Mouse (Mus musculus) adipose tissue, adult 10 weeks (tissue): ENCODE data around the gene Shd. TPM values are rescaled to one million over a fixed set of nuclear protein-coding genes. Genes with fewer than 3 reads are reported as not detected.

Source experiments
- polyA plus RNA-seq: library from polyadenylated mRNA; stranded (reverse); fragments of 350-450 nt; fragmentation: Illumina TruSeq; extraction: RNeasy Lipid Tissue Mini Kit (QIAGEN cat#74804); gene quantifications from one replicate; pipeline ENCODE4 v1.2.3, GENCODE M21; 2014; ENCODE audit warnings: low read depth, low replicate concordance

Shd gene
- 2.6 TPM for polyA plus RNA-seq

GRCm38 (mm10) chr17:55969966-55970891 is at the start of gene Shd:
TSS of gene Shd (plus strand) at chr17:55970467.

DNA sequence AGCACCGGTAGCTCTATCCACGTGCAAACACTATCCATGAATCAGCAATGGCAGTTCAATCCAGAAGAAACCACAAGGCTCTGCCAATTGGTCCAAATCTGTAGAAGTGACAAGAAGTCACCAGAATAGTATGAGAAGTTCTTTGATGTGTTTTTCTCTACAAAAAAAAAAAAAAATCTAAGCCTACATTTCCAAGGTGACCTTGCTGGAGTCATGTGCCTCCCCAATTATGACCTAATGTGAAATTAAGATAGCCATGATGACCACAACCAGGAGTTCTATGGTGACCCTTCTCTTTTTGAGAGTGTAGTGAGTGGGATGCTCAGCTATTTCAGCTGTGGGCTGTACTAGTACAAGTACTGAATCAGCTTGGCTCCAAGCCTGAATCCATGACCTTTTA is 20.9 kb upstream of the Shd start, which contains the start of gene Zfp119b:
Gene Zfp119b (minus strand): TSS at position 101 of the 400 bp plus-strand sequence.

GRCm38 (mm10) chr17:55952447-55953027 is 17.7 kb upstream of the Shd start, which contains the start of gene Ebi3:
TSS of gene Ebi3 (plus strand) at chr17:55952640.

DNA sequence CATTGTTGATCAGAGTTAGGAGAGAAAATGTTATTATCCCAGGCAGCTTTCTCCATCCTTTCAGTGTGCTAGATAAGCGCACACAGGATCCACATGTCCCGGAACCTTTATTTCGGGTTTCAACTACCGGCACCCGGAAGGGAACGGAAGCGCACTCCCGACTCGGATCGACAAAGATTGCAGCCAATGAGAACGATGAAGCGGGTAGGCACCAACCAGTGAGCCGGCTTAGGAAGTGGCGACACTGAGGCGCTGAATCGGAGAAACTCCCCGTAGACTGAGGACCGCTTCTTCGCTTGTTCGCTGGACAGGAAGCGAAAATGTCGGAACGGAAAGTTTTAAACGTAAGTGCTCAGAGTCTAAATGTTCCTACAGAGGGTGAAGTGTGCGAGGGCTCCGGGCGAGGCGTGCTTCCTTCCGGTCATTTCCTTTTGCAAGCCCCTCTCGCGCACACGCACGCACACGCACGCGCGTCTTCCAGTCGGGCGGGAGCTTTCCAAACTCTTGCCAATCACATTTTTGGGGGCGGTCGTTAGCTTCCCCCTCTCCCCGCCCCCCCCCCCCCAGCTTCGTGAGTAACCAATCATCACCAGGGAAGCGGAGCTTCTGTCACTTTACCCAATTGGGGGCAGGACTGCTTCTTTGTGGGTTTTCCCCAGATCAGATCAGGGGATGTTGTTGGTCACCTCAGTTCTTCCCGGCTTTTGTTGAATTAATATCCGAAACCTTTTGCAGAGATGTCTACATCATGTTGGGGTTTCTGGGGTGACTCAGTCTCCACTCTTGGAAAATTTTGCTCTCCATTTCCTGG is 11.1 kb upstream of the Shd start, which contains the start of gene Yju2:
Gene Yju2 (plus strand): TSS at position 182 of the 811 bp plus-strand sequence.

GRCm38 (mm10) chr17:55986030-55986961 is 16.0 kb downstream of the Shd start, which contains the start of gene Fsd1:
TSS of gene Fsd1 (plus strand) at chr17:55986509.

GRCm38 (mm10) chr17:56005415-56006061 is 35.3 kb downstream of the Shd start, which contains the start of the genes Stap2 and Mpnd:
TSS of gene Stap2 (minus strand) at chr17:56005584.
TSS of gene Mpnd (plus strand) at chr17:56005711.

Other genes starting within 250 kb of the Shd start
- gene Adgre4, start 220.5 kb upstream of the Shd start, polyA plus RNA-seq: 1.3 TPM
- gene Zfp119a, start 91.5 kb upstream of the Shd start, polyA plus RNA-seq: 4.8 TPM
- 9.7 TPM for gene Zfp959, start 78.4 kb upstream of the Shd start, polyA plus RNA-seq
- 7.1 TPM for gene Zfp119b, start 21.0 kb upstream of the Shd start, polyA plus RNA-seq
- gene Ebi3, start 17.8 kb upstream of the Shd start, polyA plus RNA-seq: 2.5 TPM
- 10.1 TPM for gene Yju2, start 11.4 kb upstream of the Shd start, polyA plus RNA-seq
- gene Fsd1, start 16.0 kb downstream of the Shd start, polyA plus RNA-seq: not detected
- 51.0 TPM for gene Stap2, start 35.1 kb downstream of the Shd start, polyA plus RNA-seq
- gene Mpnd, start 35.2 kb downstream of the Shd start, polyA plus RNA-seq: 53.2 TPM
- 43.8 TPM for gene Sh3gl1, start 66.2 kb downstream of the Shd start, polyA plus RNA-seq
- 4.7 TPM for gene Chaf1a, start 70.0 kb downstream of the Shd start, polyA plus RNA-seq
- gene Ubxn6, start 104.6 kb downstream of the Shd start, polyA plus RNA-seq: 75.3 TPM
- gene Hdgfl2, start 109.2 kb downstream of the Shd start, polyA plus RNA-seq: 58.6 TPM
- 510 TPM for gene Plin4, start 139.3 kb downstream of the Shd start, polyA plus RNA-seq
- gene Plin5, start 147.1 kb downstream of the Shd start, polyA plus RNA-seq: 10.4 TPM
- gene Lrg1, start 151.5 kb downstream of the Shd start, polyA plus RNA-seq: 160 TPM
- 5.5 TPM for gene Sema6b, start 169.9 kb downstream of the Shd start, polyA plus RNA-seq
- 1.7 TPM for gene Tnfaip8l1, start 192.0 kb downstream of the Shd start, polyA plus RNA-seq
- gene Mydgf, start 213.5 kb downstream of the Shd start, polyA plus RNA-seq: 63.5 TPM
- gene Dpp9, start 248.4 kb downstream of the Shd start, polyA plus RNA-seq: 24.6 TPM